Mouse (Mus musculus) gastrocnemius, adult 8-10 months (tissue): ENCODE data around the gene Pou3f3. TPM values are rescaled to one million over a fixed set of nuclear protein-coding genes. Genes with fewer than 3 reads are reported as not detected.

ENCODE experiments used
- DNase-seq, 2 experiments: peaks; one replicate each; pipeline ENCODE4 v3.0.0; 2022; ENCODE audit warnings: low spot score in 2 of 2
- total RNA-seq, 4 experiments: library from RNA; stranded (reverse); gene quantifications; 2 replicates each; pipeline ENCODE4 v1.2.4; 2022

Gene Pou3f3
- total RNA-seq, 4 experiments from 2014 or later: 0.04 TPM; not detected in 3

GRCm38 (mm10) chr1:42709431-42710160 lies 14.0 kb downstream of the Pou3f3 start:
- no peak for DNase-seq

- DNase-seq: no peak
Measured at GRCm38 (mm10) chr1:42710234-42710633, 14.7 kb downstream of the Pou3f3 start.

GRCm38 (mm10) chr1:42710995-42711394 lies 15.4 kb downstream of the Pou3f3 start:
- no peak for DNase-seq

- no peak for DNase-seq
Measured at GRCm38 (mm10) chr1:42711456-42712310, 16.1 kb downstream of the Pou3f3 start.

GRCm38 (mm10) chr1:42712311-42712690 lies 16.7 kb downstream of the Pou3f3 start:
- no peak for DNase-seq

DNA sequence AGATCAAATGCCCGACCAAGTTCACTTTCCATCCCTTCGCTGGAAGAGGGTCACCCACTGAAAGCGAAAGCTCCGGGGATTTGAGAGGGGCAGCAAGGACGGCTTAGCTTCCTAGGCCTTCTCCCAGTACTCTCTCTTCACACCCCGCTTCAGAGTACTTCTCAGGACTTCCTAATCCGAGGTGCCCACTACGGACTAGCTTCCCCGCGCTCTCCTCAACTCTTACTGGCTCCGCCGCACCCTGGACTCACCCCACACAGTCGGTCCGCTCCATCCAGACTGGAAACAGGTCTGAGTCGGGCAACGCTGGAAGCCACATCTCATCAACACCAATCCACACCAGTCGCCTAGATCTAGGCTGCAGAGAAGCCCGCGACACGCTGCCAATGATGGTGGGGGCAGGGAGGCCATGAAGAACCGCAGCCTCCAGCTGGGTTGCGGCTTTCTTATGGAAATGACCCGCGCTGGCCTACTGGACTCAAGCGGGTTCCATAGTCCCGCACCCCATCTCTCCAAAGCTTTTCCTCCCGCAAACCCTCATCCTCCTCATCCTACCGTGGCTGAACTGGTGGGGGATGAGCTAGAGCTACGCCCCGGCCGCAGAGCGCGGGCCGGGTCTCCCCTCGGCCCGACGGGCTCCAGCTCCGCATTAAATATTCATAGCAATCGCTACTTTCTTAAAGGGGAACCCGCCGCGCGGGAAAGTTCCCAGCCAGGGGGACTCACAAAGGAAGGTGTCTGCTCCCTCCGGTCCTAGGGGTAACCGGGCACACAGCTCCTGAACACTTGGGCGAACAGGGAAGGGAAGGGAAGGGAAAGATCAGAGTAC lies 17.8 kb downstream of the Pou3f3 start:
- DNase-seq: no peak

- no peak for DNase-seq
Measured at GRCm38 (mm10) chr1:42714016-42714931, 18.7 kb downstream of the Pou3f3 start.

- no peak for DNase-seq
Measured at GRCm38 (mm10) chr1:42718549-42718948, 23.0 kb downstream of the Pou3f3 start.

- no peak for DNase-seq
Measured at GRCm38 (mm10) chr1:42721353-42721752, 25.8 kb downstream of the Pou3f3 start.

DNA sequence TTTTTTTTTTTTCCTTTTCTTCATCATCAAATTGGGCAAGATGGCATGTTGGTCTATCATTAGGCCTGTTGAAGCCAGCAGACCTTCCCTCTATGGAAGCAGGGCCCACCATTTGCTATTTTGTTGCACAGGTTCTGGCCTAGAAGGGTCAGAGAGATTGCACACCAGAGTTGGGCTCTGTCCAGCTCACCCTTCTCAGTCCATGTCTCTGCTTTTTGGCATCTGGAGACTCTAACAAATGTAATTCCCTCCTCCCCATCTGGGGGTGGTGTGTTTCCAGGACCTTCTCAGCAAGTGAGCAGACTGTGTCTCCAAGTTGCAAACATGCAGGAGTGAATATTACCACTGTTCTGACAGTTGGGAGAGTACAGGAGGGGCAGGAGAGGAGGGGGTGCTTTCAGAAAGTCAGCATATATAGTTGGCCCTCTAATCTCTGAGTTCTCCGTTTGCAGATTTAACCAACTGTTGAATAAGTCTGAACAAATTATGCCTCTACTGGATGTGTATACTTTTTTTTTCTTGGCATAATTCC lies 28.3 kb downstream of the Pou3f3 start:
- no peak for DNase-seq

- DNase-seq: no peak
Measured at GRCm38 (mm10) chr1:42724881-42725280, 29.3 kb downstream of the Pou3f3 start.

GRCm38 (mm10) chr1:42727161-42727560 lies 31.6 kb downstream of the Pou3f3 start:
- no peak for DNase-seq

GRCm38 (mm10) chr1:42727676-42728075 lies 32.1 kb downstream of the Pou3f3 start:
- DNase-seq: no peak

DNA sequence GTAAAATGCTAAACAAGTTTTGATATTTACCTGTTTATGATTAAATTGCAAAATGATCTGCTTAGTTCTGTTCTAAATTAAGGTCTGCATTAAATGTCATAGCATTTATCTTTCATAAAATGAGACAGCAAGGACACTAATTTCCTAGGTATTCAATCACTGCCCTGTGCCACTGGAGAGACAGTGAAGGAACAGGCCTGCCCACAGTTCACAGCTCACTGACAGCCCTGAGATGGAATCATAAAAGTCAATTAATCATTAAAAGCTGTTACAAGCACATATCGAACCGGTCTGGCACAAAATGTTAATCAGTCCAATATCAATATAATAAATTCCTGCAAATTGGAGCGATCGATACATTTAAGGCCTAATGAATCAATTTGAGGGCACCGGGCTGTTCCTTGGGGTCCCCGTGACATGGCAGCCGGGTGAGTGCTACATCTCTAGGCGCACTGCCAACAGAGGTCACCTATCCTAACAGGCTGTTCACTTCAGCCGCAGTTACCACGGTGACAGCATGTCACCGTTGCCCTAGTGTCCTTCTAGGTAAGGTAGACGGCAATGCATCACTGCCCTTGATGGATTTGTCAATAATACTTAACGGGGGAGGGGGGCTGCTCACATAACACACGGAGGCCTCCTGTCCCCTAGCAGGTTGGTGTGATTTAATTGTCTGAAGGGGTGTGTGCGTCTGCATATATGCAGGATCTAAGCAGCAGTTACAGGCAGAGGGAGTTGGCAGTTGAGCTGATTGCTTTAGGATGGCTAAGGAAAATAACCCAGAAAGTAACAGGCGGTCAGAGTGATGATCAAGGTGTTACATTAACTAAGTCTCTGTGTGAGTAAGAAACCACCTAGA lies 46.0 kb downstream of the Pou3f3 start:
- DNase-seq: no peak

DNA sequence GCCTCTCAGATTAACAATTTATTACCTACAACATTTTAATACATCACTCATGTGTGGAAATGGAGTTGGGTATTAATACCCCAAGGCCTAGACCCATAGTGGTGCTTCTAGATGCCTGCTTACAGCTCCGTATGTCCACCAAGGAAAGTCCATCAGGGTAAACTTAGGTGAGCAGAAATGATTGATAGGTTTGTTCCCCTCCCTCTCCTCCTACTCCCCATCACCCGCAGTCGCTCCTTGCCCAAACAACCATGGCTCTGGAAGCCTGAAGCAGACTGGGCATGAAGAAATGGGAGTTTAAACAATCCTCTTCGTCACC lies 46.6 kb downstream of the Pou3f3 start:
- no peak for DNase-seq

DNA sequence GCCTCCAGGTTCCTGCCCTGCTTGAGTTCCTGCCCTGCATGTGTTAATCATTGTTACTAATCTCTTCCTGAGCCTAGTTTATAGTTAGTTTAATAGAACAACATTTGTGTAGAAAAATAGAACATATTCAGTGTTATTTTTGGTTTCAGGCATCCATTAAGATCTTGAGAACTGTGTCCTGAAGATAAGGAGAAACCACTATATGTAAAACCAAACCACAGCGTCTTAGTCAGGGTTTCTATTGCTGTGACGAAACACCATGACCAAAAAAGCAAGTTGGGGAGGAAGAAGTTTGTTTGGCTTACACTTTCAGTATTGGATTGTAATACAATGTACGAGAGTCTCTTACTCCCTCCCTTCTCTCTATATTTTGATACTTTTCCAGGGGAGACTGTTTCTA lies 49.5 kb downstream of the Pou3f3 start:
- no peak for DNase-seq

GRCm38 (mm10) chr1:42749536-42750292 lies 54.1 kb downstream of the Pou3f3 start:
- DNase-seq: no peak
